Mouse (Mus musculus) MEL (cell line): Measurements from ENCODE around the gene Thrap3. TPM values are rescaled to one million over a fixed set of nuclear protein-coding genes. Genes with fewer than 3 reads are reported as not detected.

Experiments used
- DNase-seq: peaks from one replicate; pipeline ENCODE4 v3.0.0; 2011; ENCODE audit warnings: low read depth, low spot score
- H3K27ac ChIP-seq: 2 replicates; pipeline ENCODE4 v1.5.1; 2012; ENCODE audit warnings: low read depth, mild to moderate bottlenecking, control low read depth, low read length, moderate library complexity; ENCODE audit not compliant: control insufficient read depth
- H3K27me3 ChIP-seq, 2 experiments: fragments of 150-350 bp in 1 of 2; sonication (generic) in 1 of 2; 2 replicates each; pipeline ENCODE4 v1.6.1; 2012; ENCODE audit warnings: low read length in 2 of 2, mild to moderate bottlenecking in 2 of 2, improper control_type of control experiment in 1 of 2, moderate library complexity in 1 of 2; ENCODE audit not compliant: insufficient read depth in 2 of 2, control insufficient read depth in 1 of 2
- H3K36me3 ChIP-seq, 2 experiments: 2 replicates each; pipeline ENCODE4 v1.6.1; 2012 to 2014; ENCODE audit warnings: low read length in 2 of 2, improper control_type of control experiment in 1 of 2, inconsistent platforms in 1 of 2, mild to moderate bottlenecking in 1 of 2; ENCODE audit not compliant: insufficient read depth in 2 of 2, control insufficient read depth in 1 of 2
- H3K4me1 ChIP-seq, 2 experiments: fragments of 150-350 bp in 1 of 2; sonication (generic) in 1 of 2; 2 replicates each; pipeline ENCODE4 v1.6.1; 2012; ENCODE audit warnings: low read length in 2 of 2, improper control_type of control experiment in 1 of 2, mild to moderate bottlenecking in 1 of 2; ENCODE audit not compliant: insufficient read depth in 2 of 2, control insufficient read depth in 1 of 2
- H3K4me3 ChIP-seq, 2 experiments: fragments of 150-350 bp in 1 of 2; sonication (generic) in 1 of 2; 2 replicates each; pipeline ENCODE4 v1.5.1; 2012; ENCODE audit warnings: low read depth in 2 of 2, low read length in 2 of 2, mild to moderate bottlenecking in 2 of 2, moderate library complexity in 2 of 2, control low read depth in 1 of 2, improper control_type of control experiment in 1 of 2; ENCODE audit not compliant: control insufficient read depth in 1 of 2, insufficient read depth in 1 of 2
- H3K79me2 ChIP-seq: 2 replicates; pipeline ENCODE4 v1.6.1; 2012; ENCODE audit warnings: mild to moderate bottlenecking, low read length, moderate library complexity; ENCODE audit not compliant: control insufficient read depth, poor library complexity, insufficient read depth
- H3K9ac ChIP-seq: 2 replicates; pipeline ENCODE4 v1.6.1; 2012; ENCODE audit warnings: low read depth, mild to moderate bottlenecking, control low read depth, low read length, moderate library complexity; ENCODE audit not compliant: control insufficient read depth, poor library complexity, severe bottlenecking
- H3K9me3 ChIP-seq: fragments of 150-350 bp; sonication (generic); replicated peaks from 2 replicates; pipeline ENCODE4 v1.6.1; 2012; ENCODE audit warnings: mild to moderate bottlenecking, low read length, improper control_type of control experiment, moderate library complexity; ENCODE audit not compliant: insufficient read depth
- E2F4 ChIP-seq: IDR thresholded peaks from 2 replicates; pipeline ENCODE4 v1.6.1; 2011; ENCODE audit warnings: low read depth, low read length, improper control_type of control experiment, borderline replicate concordance
- ELF1 ChIP-seq: IDR thresholded peaks from 2 replicates; pipeline ENCODE4 v1.6.1; 2014; ENCODE audit warnings: low read depth, mild to moderate bottlenecking, inconsistent platforms, low read length, improper control_type of control experiment, moderate library complexity
- ETS1 ChIP-seq: IDR thresholded peaks from 2 replicates; pipeline ENCODE4 v1.6.1; 2012; ENCODE audit warnings: low read depth, mild to moderate bottlenecking, inconsistent platforms, low read length, improper control_type of control experiment, moderate library complexity
- HCFC1 ChIP-seq: IDR thresholded peaks from 2 replicates; pipeline ENCODE4 v1.6.1; 2012; ENCODE audit warnings: low read depth, mild to moderate bottlenecking, inconsistent platforms, low read length, improper control_type of control experiment, moderate library complexity
- JUND ChIP-seq: IDR thresholded peaks from 2 replicates; pipeline ENCODE4 v1.6.1; 2011; ENCODE audit warnings: low read depth, mild to moderate bottlenecking, improper control_type of control experiment, low read length
- MAFK ChIP-seq: IDR thresholded peaks from 2 replicates; pipeline ENCODE4 v1.6.1; 2011; ENCODE audit warnings: low read depth, mild to moderate bottlenecking, low read length, improper control_type of control experiment, borderline replicate concordance
- MYB ChIP-seq: IDR thresholded peaks from 2 replicates; pipeline ENCODE4 v1.6.1; 2011; ENCODE audit warnings: mild to moderate bottlenecking, low read depth, low read length, improper control_type of control experiment
- MYC ChIP-seq: IDR thresholded peaks from 2 replicates; pipeline ENCODE4 v1.6.1; 2011; ENCODE audit warnings: low read depth, mild to moderate bottlenecking, low read length, improper control_type of control experiment, moderate library complexity
- POLR2A ChIP-seq, 2 experiments: IDR thresholded peaks; 2 replicates each; pipeline ENCODE4 v1.6.1; 2011 to 2012; ENCODE audit warnings: low read length in 2 of 2, mild to moderate bottlenecking in 2 of 2, control low read depth in 1 of 2, improper control_type of control experiment in 1 of 2, low read depth in 1 of 2, moderate library complexity in 1 of 2; ENCODE audit not compliant: control insufficient read depth in 1 of 2, insufficient read depth in 1 of 2, poor library complexity in 1 of 2
- TBP ChIP-seq: IDR thresholded peaks from 2 replicates; pipeline ENCODE4 v1.8.0; 2011; ENCODE audit warnings: low read depth, low read length, improper control_type of control experiment
- UBTF ChIP-seq: IDR thresholded peaks from 2 replicates; pipeline ENCODE4 v1.6.1; 2012; ENCODE audit warnings: low read depth, mild to moderate bottlenecking, inconsistent platforms, low read length, improper control_type of control experiment, moderate library complexity, borderline replicate concordance; ENCODE audit not compliant: insufficient read depth
- USF1 ChIP-seq: IDR thresholded peaks from 2 replicates; pipeline ENCODE4 v1.6.1; 2014; ENCODE audit warnings: low read depth, mild to moderate bottlenecking, inconsistent platforms, low read length, improper control_type of control experiment, moderate library complexity
- USF2 ChIP-seq, 2 experiments: IDR thresholded peaks; 2 replicates each; pipeline ENCODE4 v1.6.1; 2011 to 2012; ENCODE audit warnings: improper control_type of control experiment in 2 of 2, low read length in 2 of 2, borderline replicate concordance in 1 of 2, inconsistent platforms in 1 of 2, low read depth in 1 of 2, mild to moderate bottlenecking in 1 of 2; ENCODE audit not compliant: insufficient read depth in 1 of 2
- ZC3H11A ChIP-seq: IDR thresholded peaks from 2 replicates; pipeline ENCODE4 v1.6.1; 2012; ENCODE audit warnings: low read depth, mild to moderate bottlenecking, inconsistent platforms, low read length, improper control_type of control experiment
- ZMIZ1 ChIP-seq: IDR thresholded peaks from 2 replicates; pipeline ENCODE4 v1.6.1; 2012; ENCODE audit warnings: low read depth, mild to moderate bottlenecking, inconsistent platforms, low read length, improper control_type of control experiment, moderate library complexity
- polyA plus RNA-seq, 2 experiments: library from polyadenylated mRNA; stranded (reverse) in 1 of 2; unstranded in 1 of 2; fragments of >175 nt in 1 of 2; fragments of >200 nt in 1 of 2; gene quantifications; 2 replicates each; pipeline versions ENCODE4 v1.2.1 to v1.2.4; 2012; ENCODE audit warnings: low replicate concordance in 2 of 2, low read depth in 1 of 2; ENCODE audit not compliant: insufficient read length in 2 of 2, insufficient read depth in 1 of 2, missing spikeins in 1 of 2
- total RNA-seq: library from RNA; depleted of rRNA; stranded (reverse); fragments of 300-350 nt; gene quantifications from 2 replicates; pipeline ENCODE4 v1.2.3, GENCODE M21; 2012; rRNA removed

The Thrap3 gene
- total and polyA plus RNA-seq, 3 experiments: 158 to 471 (median 310) TPM

GRCm38 (mm10) chr4:126115871-126116521 is 86.6 kb downstream of the Thrap3 start:
- no peak for TF ChIP-seq ZMIZ1
- TF ChIP-seq HCFC1: no peak
- no peak for TF ChIP-seq E2F4
- no peak for TF ChIP-seq USF1
- TF ChIP-seq USF2 (IDR thresholded peaks at IDR 0.05; ENCODE audit: borderline replicate concordance in 1 of 2, insufficient read depth in 1 of 2, low read depth in 1 of 2, low read length in 2 of 2): no peak
- no peak for TF ChIP-seq POLR2A (IDR thresholded peaks at IDR 0.05; ENCODE audit: control insufficient read depth in 1 of 2, insufficient read depth in 1 of 2, low read depth in 1 of 2, low read length in 2 of 2, poor library complexity in 1 of 2)
- H3K4me1 ChIP-seq: peaks cover 3 to 5% of the 10 kb centered on the region in 2 experiments
- DNase-seq: no peak
- peaks cover 5 to 11% of the 10 kb centered on the region in 2 experiments; a peak in 3 of 4 replicates for H3K36me3 ChIP-seq
- no peak overlapping the region for H3K9ac ChIP-seq
- H3K9me3 ChIP-seq: no peaks in the 10 kb centered on the region
- H3K27ac ChIP-seq: no peak overlapping the region
- peaks cover 15% of the 10 kb centered on the region for H3K79me2 ChIP-seq
- no peaks in the 10 kb centered on the region for H3K27me3 ChIP-seq
- H3K4me3 ChIP-seq: no peak overlapping the region

DNA sequence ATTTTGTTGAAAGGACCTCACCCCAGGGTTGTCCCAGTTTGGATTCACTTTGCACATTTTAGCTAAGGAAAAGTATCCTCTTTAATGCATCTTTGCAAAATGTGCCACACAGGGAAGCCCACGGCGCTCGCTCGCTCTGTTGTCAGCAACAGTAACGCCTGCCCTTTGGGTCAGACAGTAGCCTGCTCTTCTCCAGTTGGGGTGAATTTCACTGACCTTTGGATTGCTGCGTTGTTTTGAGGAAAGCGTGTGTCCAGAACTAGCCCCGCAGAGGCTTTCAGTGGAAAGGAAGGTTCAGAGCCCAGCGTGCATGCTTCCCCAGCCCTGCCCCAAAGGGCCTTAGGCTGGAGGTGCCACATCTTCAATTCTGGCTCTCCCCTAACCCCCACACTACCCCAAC is 87.1 kb downstream of the Thrap3 start:
- peaks cover 4 to 12% of the 10 kb centered on the region in 2 experiments; a peak in 3 of 4 replicates for H3K36me3 ChIP-seq
- DNase-seq: no peak
- peaks cover 17% of the 10 kb centered on the region for H3K79me2 ChIP-seq
- no peaks in the 10 kb centered on the region for H3K27me3 ChIP-seq
- no peaks in the 10 kb centered on the region for H3K9me3 ChIP-seq
- H3K4me3 ChIP-seq: no peak overlapping the region
- H3K9ac ChIP-seq: no peak overlapping the region
- TF ChIP-seq ETS1: no peak
- TF ChIP-seq MYB: no peak
- no peak for TF ChIP-seq TBP
- TF ChIP-seq ZC3H11A: no peak
- TF ChIP-seq MAFK: no peak
- no peak for TF ChIP-seq ELF1
- TF ChIP-seq UBTF: no peak
- no peak for TF ChIP-seq JUND
- no peak for TF ChIP-seq MYC
- H3K4me1 ChIP-seq: peaks cover 5 to 6% of the 10 kb centered on the region in 2 experiments
- H3K27ac ChIP-seq: no peak overlapping the region

Other genes starting within 250 kb of the Thrap3 start
- gene Csf3r, start 178.2 kb downstream of the Thrap3 start, total RNA-seq: not detected in 2 replicates
- under 1 TPM in 1 of 2 experiments, not detected in 1; 0.06 TPM for gene Csf3r, start 178.2 kb downstream of the Thrap3 start, polyA plus RNA-seq
- gene Mrps15, start 155.8 kb downstream of the Thrap3 start, total RNA-seq: 91.5 and 92.9 TPM in 2 replicates
- 100 to 1,000 TPM in 1 of 2 experiments, not detected in 1; 157 TPM for gene Mrps15, start 155.8 kb downstream of the Thrap3 start, polyA plus RNA-seq
- 4.2 and 5.7 TPM in 2 replicates for gene Oscp1, start 144.2 kb downstream of the Thrap3 start, total RNA-seq
- gene Oscp1, start 144.2 kb downstream of the Thrap3 start, polyA plus RNA-seq: 1 to 10 TPM in 1 of 2 experiments, not detected in 1; 7.6 TPM
- 33.9 and 35.0 TPM in 2 replicates for gene Lsm10, start 106.1 kb downstream of the Thrap3 start, total RNA-seq
- 10 to 100 TPM in 1 of 2 experiments, not detected in 1; 49.6 TPM for gene Lsm10, start 106.1 kb downstream of the Thrap3 start, polyA plus RNA-seq
- 16.8 and 30.4 TPM in 2 replicates for gene Stk40, start 98.8 kb downstream of the Thrap3 start, total RNA-seq
- gene Stk40, start 98.8 kb downstream of the Thrap3 start, polyA plus RNA-seq: 100 to 1,000 TPM in 1 of 2 experiments, 10 to 100 TPM in 1; 79.4 to 270 TPM
- 9.3 and 9.6 TPM in 2 replicates for gene Eva1b, start 55.0 kb downstream of the Thrap3 start, total RNA-seq
- gene Eva1b, start 55.0 kb downstream of the Thrap3 start, polyA plus RNA-seq: 10 to 100 TPM in 1 of 2 experiments, not detected in 1; 12.2 TPM
- 0.31 and 0.56 TPM in 2 replicates for gene Sh3d21, start 39.3 kb downstream of the Thrap3 start, total RNA-seq
- 1 to 10 TPM in 1 of 2 experiments, not detected in 1; 1.3 TPM for gene Sh3d21, start 39.3 kb downstream of the Thrap3 start, polyA plus RNA-seq
- gene Map7d1, start 53.6 kb upstream of the Thrap3 start, total RNA-seq: 15.4 and 16.4 TPM in 2 replicates
- 10 to 100 TPM in 1 of 2 experiments, not detected in 1; 58.2 TPM for gene Map7d1, start 53.6 kb upstream of the Thrap3 start, polyA plus RNA-seq
- 66.6 and 71.0 TPM in 2 replicates for gene Trappc3, start 59.6 kb upstream of the Thrap3 start, total RNA-seq
- gene Trappc3, start 59.6 kb upstream of the Thrap3 start, polyA plus RNA-seq: 10 to 100 TPM in 1 of 2 experiments, not detected in 1; 72.0 TPM
- gene Col8a2, start 84.0 kb upstream of the Thrap3 start, total RNA-seq: not detected in 2 replicates
- not detected for gene Col8a2, start 84.0 kb upstream of the Thrap3 start, polyA plus RNA-seq
- 53.2 and 62.0 TPM in 2 replicates for gene Adprhl2, start 118.9 kb upstream of the Thrap3 start, total RNA-seq
- gene Adprhl2, start 118.9 kb upstream of the Thrap3 start, polyA plus RNA-seq: 10 to 100 TPM in 1 of 2 experiments, not detected in 1; 53.7 TPM
- gene Tekt2, start 122.9 kb upstream of the Thrap3 start, total RNA-seq: 0.20 TPM in 1 of 2 replicates, not detected in the other
- under 1 TPM in 1 of 2 experiments, not detected in 1; 0.25 TPM for gene Tekt2, start 122.9 kb upstream of the Thrap3 start, polyA plus RNA-seq
- 6.0 and 7.3 TPM in 2 replicates for gene Ago3, start 226.8 kb upstream of the Thrap3 start, total RNA-seq
- gene Ago3, start 226.8 kb upstream of the Thrap3 start, polyA plus RNA-seq: 1 to 10 TPM in 1 of 2 experiments, not detected in 1; 7.9 TPM